Mouse (Mus musculus) kidney, adult 10 weeks (tissue): ENCODE results near the gene Paqr3. TPM values are rescaled to one million over a fixed set of nuclear protein-coding genes. Genes with fewer than 3 reads are reported as not detected.

Experiments used
- polyA plus RNA-seq: library from polyadenylated mRNA; stranded (reverse); fragments of 350-450 nt; fragmentation: Illumina TruSeq; extraction: RNeasy Lipid Tissue Mini Kit (QIAGEN cat#74804); gene quantifications from one replicate; pipeline ENCODE4 v1.2.3, GENCODE M21; 2014; ENCODE audit warnings: low read depth, low replicate concordance

The Paqr3 gene
- polyA plus RNA-seq: 2.4 TPM

DNA sequence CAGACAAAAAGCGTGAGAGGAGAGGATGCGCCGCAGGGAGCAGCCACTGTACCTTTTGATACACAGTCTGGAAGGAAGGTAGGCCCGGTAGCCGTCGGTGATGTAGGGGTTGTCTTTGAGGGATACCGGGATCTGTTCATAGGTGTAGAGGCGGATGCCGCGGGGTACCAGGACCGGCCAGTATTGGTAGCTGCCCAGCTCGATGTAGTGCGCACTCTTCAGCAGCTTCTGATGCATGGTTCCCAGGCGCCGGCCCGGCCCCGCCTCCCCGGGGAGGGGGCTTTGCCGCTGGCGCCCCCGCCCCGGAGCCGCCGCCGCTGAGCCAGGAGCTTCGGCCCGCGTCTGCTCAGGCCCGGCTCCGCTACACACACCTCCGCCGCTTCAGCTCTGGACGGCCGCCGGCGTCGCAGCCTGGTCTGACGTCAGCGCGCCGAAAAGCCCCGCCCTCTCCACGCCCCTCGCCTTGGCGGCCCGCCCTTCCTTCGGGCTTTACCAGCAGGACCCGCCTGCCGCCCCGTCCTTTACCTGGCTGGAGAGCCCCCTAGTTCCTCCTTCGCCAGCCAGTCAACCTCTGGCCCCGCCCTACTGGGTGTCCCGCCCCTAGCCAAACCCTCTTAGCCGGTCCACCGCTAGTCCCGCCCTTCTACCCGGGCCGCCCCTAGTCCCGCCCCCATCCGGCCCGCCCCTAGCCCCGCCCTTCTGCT, at the start of gene Paqr3:
Paqr3 (minus strand) TSS at position 390 of the 704 bp plus-strand sequence.

Other genes with a start within 250 kb of the Paqr3 start
- gene Bmp2k, start 113.9 kb downstream of the Paqr3 start, polyA plus RNA-seq: 23.7 TPM